Mouse (Mus musculus) testis, adult 2 months (tissue): ENCODE data around the gene Trim5. TPM values are rescaled to one million over a fixed set of nuclear protein-coding genes. Genes with fewer than 3 reads are reported as not detected.
A peak's percentile ranks its signal among the peaks of the same experiment; 100 is the strongest.
"Not testable (repeated sequence)": the region's sequence is repeated elsewhere in the genome, so short reads cannot be mapped to it uniquely, and the experiment has no call there.

Experiments
- H3K27ac ChIP-seq: fragments of 200-500 bp; 2 replicates; pipeline ENCODE4 v1.5.1; 2012; ENCODE audit warnings: low read depth, low read length; ENCODE audit not compliant: control insufficient read depth, insufficient read depth
- H3K27me3 ChIP-seq: fragments of 200-500 bp; 2 replicates; pipeline ENCODE4 v1.6.1; 2012; ENCODE audit warnings: mild to moderate bottlenecking, low read length, moderate library complexity; ENCODE audit not compliant: control insufficient read depth, insufficient read depth
- H3K36me3 ChIP-seq: fragments of 200-500 bp; 2 replicates; pipeline ENCODE4 v1.6.1; 2012; ENCODE audit warnings: mild to moderate bottlenecking, low read length; ENCODE audit not compliant: control insufficient read depth, insufficient read depth
- H3K4me1 ChIP-seq: fragments of 200-500 bp; 2 replicates; pipeline ENCODE4 v1.6.1; 2012; ENCODE audit warnings: low read length; ENCODE audit not compliant: control insufficient read depth, insufficient read depth
- H3K4me3 ChIP-seq: fragments of 200-500 bp; 2 replicates; pipeline ENCODE4 v1.5.1; 2012; ENCODE audit warnings: low read depth, mild to moderate bottlenecking, low read length, moderate library complexity, mixed read lengths; ENCODE audit not compliant: control insufficient read depth
- CTCF ChIP-seq: fragments of 200-500 bp; IDR thresholded peaks from 2 replicates; pipeline ENCODE4 v1.5.1; 2012; ENCODE audit warnings: low read depth, mild to moderate bottlenecking, inconsistent platforms, low read length, moderate library complexity; ENCODE audit not compliant: control insufficient read depth, insufficient read depth, insufficient replicate concordance
- POLR2A ChIP-seq: fragments of 200-500 bp; IDR thresholded peaks from 2 replicates; pipeline ENCODE4 v1.6.1; 2012; ENCODE audit warnings: low read depth, mild to moderate bottlenecking, inconsistent platforms, low read length, moderate library complexity; ENCODE audit not compliant: control insufficient read depth
- polyA plus RNA-seq: library from polyadenylated mRNA; depleted of rRNA; stranded (reverse); fragments of >200 nt; gene quantifications from 2 replicates; pipeline ENCODE4 v1.2.3, GENCODE M21; 2012; rRNA removed

The Trim5 gene
- polyA plus RNA-seq: 0.11 and 0.16 TPM in 2 replicates

DNA sequence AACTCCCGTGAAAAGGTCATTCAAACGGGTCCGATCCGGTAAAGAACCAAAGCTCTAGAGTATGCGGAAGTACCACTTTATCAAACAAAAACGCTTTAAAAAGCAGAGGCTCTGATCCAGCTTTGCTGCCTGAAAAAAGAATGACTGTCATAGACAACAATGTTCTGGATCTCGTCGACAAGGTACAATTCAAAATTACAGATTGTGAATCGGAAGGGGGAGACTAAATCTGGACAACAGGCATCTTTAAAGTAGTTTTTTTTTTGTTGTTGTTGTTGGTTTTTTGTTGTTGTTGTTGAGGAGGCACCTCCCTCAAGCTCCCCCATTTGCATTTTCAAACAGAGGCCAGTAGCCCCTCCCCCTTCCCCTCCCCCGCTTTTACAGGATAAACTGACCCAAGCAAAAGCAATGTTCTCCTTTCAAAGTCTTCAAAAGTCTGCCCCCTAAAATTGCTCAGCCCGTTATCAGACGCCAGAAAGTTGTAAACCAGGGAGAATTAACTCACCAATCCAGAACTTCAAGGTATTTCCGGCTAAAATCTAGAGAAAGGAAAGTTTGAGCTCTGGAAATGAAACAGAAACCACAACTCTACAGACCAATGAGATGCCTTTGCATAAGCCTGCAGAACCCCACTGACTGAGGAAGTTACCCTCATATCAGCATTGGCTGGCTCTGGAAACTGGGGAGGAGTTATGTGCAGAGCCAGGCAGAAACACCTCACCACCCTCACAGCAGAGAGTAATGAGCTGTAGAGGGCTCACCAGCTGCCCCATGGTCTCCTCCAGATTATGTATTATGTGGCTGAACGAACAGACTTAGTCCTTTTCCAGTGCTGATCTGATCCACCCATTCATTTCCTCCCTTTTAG lies at the start of gene Trim5:
Gene Trim5 (minus strand): TSS at position 519 of the 868 bp plus-strand sequence.
- H3K27me3 ChIP-seq, H3K27ac ChIP-seq: not testable (repeated sequence)

DNA sequence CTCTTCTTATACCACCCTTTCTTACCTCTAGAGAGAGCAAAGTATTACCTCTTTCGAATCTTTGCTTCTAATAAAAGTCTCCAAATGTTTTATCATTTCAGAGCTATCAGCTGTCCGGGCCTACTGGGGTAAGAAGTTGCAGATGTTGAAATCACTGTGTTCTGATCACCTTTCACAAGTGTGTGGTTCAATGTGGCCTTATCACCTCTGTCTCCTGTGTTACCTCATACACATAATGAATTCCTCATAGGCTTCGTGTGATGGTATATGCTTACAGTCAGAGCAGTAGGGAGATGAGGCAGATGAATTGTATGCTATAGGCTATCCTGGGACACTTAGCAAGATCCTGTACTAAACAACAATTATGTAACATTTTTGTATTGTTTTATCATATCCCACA lies 47.7 kb upstream of the Trim5 start:
- H3K27ac ChIP-seq, H3K36me3 ChIP-seq, H3K4me3 ChIP-seq, H3K4me1 ChIP-seq, H3K27me3 ChIP-seq: not testable (repeated sequence)

More for the DNA sequence above, at the start of gene Trim5:
- H3K4me3 ChIP-seq: peak within 1 kb of the TSS; percentile 11; the same call in 1 of the 2 replicates
- H3K4me1 ChIP-seq, H3K36me3 ChIP-seq: not testable (repeated sequence)

DNA sequence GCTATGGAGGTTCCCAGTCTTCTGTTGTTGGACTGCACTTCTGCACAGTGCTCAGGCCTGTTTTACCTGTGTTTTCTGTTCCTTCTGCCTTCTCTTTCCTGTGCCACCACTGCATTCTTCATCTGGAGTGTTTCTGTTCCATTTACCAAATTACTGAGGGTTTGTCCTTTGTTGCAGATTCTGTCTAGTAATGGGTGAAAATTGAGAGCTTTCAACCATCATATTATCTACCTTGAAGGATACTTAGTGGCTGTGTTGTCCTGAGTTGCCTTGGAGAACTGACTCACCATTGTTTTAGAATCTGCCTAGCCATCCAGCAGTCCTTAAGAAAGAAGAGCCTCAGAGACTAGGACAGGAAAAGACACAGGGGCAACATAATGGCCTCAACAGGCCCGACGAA lies 41.3 kb upstream of the Trim5 start, which contains the start of gene Trim34b:
Gene Trim34b (plus strand): TSS at position 301 of the 400 bp plus-strand sequence.
- not testable (repeated sequence) for H3K27ac ChIP-seq

DNA sequence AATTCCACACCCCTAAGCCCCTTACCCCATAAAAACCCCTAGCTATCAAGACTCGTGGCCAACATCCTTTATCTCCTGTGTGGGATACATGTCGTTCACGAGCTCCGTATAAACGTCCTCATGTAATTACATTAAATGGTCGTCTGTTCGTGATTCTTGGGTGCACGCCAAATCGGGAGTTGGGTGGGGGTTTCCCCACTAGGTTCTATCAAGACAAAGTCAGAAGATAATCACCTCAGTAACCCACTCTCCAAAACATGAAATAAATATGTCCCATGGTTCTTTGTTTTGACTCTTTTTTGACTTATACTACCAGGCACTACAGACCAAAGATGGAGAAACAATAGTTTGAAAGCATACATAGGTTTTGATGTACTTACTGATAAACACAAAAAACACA lies 34.1 kb upstream of the Trim5 start:
- H3K4me3 ChIP-seq: no peak overlapping the region
- no peaks in the 10 kb centered on the region for H3K36me3 ChIP-seq
- H3K27me3 ChIP-seq: no peaks in the 10 kb centered on the region
- no peak for TF ChIP-seq POLR2A
- no peak for TF ChIP-seq CTCF
- no peaks in the 10 kb centered on the region for H3K4me1 ChIP-seq
- H3K27ac ChIP-seq: no peak overlapping the region

More for the DNA sequence above, 41.3 kb upstream of the Trim5 start, which contains the start of gene Trim34b:
- H3K27me3 ChIP-seq, H3K36me3 ChIP-seq, H3K4me3 ChIP-seq, H3K4me1 ChIP-seq: not testable (repeated sequence)

DNA sequence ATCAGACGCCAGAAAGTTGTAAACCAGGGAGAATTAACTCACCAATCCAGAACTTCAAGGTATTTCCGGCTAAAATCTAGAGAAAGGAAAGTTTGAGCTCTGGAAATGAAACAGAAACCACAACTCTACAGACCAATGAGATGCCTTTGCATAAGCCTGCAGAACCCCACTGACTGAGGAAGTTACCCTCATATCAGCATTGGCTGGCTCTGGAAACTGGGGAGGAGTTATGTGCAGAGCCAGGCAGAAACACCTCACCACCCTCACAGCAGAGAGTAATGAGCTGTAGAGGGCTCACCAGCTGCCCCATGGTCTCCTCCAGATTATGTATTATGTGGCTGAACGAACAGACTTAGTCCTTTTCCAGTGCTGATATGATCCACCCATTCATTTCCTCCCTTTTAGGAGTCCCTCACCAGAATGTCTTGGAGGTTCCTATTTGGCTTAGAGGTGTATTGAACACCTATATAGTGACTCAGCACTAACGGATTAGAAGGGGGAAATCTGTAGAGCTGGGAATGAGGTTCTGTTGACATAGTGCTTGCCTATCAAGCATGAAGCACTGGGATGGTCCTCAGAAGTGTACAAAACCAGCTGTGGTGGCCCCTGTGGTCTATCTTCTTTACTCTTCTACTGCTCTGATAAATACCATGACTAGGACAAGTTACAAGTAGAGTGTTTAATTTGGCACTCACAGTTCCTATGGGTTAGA lies 27.6 kb upstream of the Trim5 start, which contains the start of gene Trim12a:
Gene Trim12a (minus strand): TSS at position 98 of the 712 bp plus-strand sequence.
- not testable (repeated sequence) for H3K27me3 ChIP-seq, H3K4me1 ChIP-seq, H3K36me3 ChIP-seq
- Histone ChIP-seq H3K4me3 (peak within 1 kb of the TSS; percentile 59), H3K27ac (peak within 1 kb of the TSS; percentile 25)

DNA sequence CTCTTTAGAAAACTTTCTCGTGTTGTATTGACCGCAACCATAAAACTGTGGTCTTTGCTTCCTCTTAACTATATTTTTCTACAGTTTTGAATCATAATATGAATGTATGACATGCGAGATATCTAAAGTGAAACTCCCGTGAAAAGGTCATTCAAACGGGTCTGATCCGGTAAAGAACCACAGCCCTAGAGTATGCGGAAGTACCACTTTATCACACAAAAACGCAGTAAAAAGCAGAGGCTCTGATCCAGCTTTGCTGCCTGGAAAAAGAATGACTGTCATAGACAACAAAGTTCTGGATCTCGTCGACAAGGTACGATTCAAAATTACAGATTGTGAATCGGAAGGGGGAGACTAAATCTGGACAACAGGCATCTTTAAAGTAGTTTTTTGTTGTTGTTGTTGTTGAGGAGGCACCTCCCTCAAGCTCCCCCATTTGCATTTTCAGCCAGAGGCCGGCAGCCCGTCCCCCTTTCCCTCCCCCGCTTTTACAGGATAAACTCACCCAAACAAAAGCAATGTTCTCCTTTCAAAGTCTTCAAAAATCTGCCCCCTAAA lies 27.0 kb upstream of the Trim5 start:
- H3K27ac ChIP-seq: peak overlapping the region; percentile 25
- H3K4me3 ChIP-seq: peak overlapping the region; percentile 59
- TF ChIP-seq POLR2A (no peak), CTCF (no peak)
- H3K27me3 ChIP-seq: no peaks in the 10 kb centered on the region
- H3K36me3 ChIP-seq: no peaks in the 10 kb centered on the region
- no peaks in the 10 kb centered on the region for H3K4me1 ChIP-seq

DNA sequence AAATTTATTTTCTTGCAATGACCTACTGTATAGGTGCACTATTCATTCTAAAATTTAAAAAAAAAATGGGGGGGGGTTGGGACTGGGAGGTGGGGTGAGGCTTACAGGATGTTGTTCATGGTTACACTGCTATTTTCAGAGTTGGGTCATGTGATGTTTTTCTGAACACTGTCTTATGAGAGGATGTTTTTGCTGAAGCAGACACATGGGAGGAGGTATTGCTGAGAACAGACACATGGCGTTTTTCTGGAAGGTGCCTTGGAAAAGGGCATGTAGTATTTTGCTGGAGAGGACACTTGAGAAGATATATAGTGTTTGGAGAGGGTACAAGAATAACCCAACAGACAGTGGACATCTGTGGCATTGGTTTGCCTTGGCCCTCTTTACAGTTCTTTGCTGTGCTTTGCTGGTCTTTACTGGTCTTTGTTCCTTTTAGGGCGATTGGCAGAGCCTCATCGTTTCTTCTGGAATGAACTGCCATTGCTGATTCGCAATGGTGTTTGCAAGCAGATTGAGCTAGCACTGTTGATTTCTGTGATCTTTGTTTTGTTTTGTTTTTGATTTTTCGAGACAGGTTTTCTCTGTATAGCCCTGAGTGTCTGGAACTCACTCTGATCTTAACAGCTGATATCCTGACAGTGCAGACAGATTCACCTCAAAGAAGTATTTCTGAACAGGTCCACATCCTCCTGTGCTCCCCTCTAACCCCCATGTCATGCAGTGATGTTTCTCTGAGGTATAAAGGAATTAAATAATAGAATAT lies 3.9 kb upstream of the Trim5 start:
- no peak for TF ChIP-seq POLR2A
- no peak for TF ChIP-seq CTCF
- no peaks in the 10 kb centered on the region for H3K36me3 ChIP-seq

More for the DNA sequence above, 3.9 kb upstream of the Trim5 start:
- Histone ChIP-seq H3K27ac (no peak overlapping the region), H3K4me1 (no peaks in the 10 kb centered on the region), H3K4me3 (no peak overlapping the region), H3K27me3 (no peaks in the 10 kb centered on the region)
